Mouse (Mus musculus) E14TG2a.4 (cell line): Measurements from ENCODE around the gene Miga2.

Experiments
- H3K27me3 ChIP-seq: 2 replicates; pipeline ENCODE4 v1.6.1; 2014; ENCODE audit warnings: low read length, control low read depth; ENCODE audit not compliant: insufficient read depth
- H3K36me3 ChIP-seq: 2 replicates; pipeline ENCODE4 v1.6.1; 2014; ENCODE audit warnings: low read length, control low read depth; ENCODE audit not compliant: insufficient read depth
- H3K4me1 ChIP-seq: replicated peaks from 2 replicates; pipeline ENCODE4 v1.6.1; 2014; ENCODE audit warnings: low read depth, low read length, control low read depth
- H3K4me3 ChIP-seq: replicated peaks from 2 replicates; pipeline ENCODE4 v1.5.1; 2014; ENCODE audit warnings: mild to moderate bottlenecking, low read length
- H3K9me3 ChIP-seq: 2 replicates; pipeline ENCODE4 v1.6.1; 2014; ENCODE audit warnings: low read length, control low read depth
- CTCF ChIP-seq: conservative IDR thresholded peaks from 2 replicates; pipeline ENCODE4 v1.5.1; 2014; ENCODE audit warnings: low read length
- NANOG ChIP-seq: IDR thresholded peaks from 2 replicates; pipeline ENCODE4 v1.6.1; 2014; ENCODE audit warnings: borderline replicate concordance, low read length, mixed read lengths
- POU5F1 ChIP-seq: IDR thresholded peaks from 2 replicates; pipeline ENCODE4 v1.6.1; 2014; ENCODE audit warnings: low read length, borderline replicate concordance

The Miga2 gene

GRCm38 (mm10) chr2:30355861-30356260 lies 8.2 kb upstream of the Miga2 start:
- Histone ChIP-seq H3K4me3 (no peak overlapping the region), H3K9me3 (no peaks in the 10 kb centered on the region), H3K4me1 (peaks cover 61% of the 10 kb centered on the region), H3K27me3 (no peaks in the 10 kb centered on the region), H3K36me3 (peaks cover 49% of the 10 kb centered on the region)
- TF ChIP-seq CTCF = no peak
- no peak for TF ChIP-seq POU5F1
- no peak for TF ChIP-seq NANOG

GRCm38 (mm10) chr2:30356266-30356665 lies 7.8 kb upstream of the Miga2 start:
- Histone ChIP-seq H3K27me3 (no peaks in the 10 kb centered on the region), H3K4me3 (0 out of 2 replicates have a peak overlapping the region, but pooled peaks have one; percentile 1), H3K36me3 (peaks cover 45% of the 10 kb centered on the region), H3K4me1 (peaks cover 58% of the 10 kb centered on the region), H3K9me3 (no peaks in the 10 kb centered on the region)
- TF ChIP-seq CTCF (no peak), POU5F1 (no peak), NANOG (no peak)

DNA sequence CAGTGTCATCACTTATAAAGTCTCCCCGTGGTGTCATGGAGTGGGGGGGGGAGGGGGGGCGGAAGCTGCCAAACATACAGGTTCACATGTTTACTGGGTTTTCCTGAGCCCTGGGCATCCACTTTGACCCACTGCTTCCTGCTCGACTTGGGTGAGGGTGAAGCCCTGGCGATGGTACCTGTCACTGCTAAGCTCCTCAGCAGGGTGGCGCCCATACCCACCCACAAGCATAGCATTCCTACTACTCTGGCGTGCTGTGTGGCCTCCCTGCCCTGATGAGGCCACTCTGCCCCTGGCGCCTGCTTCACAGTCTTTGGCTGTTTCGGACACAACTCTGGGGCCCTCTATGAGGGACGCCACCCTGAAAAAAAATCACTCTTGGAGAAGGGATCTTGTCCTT lies 7.1 kb upstream of the Miga2 start:
- Histone ChIP-seq H3K36me3 (peaks cover 45% of the 10 kb centered on the region), H3K4me1 (peaks cover 58% of the 10 kb centered on the region), H3K9me3 (no peaks in the 10 kb centered on the region), H3K27me3 (no peaks in the 10 kb centered on the region), H3K4me3 (no peak overlapping the region)
- TF ChIP-seq NANOG (no peak), CTCF (no peak), POU5F1 (no peak)

GRCm38 (mm10) chr2:30357552-30358510 lies 6.2 kb upstream of the Miga2 start:
- no peak for TF ChIP-seq NANOG
- no peak for TF ChIP-seq CTCF
- TF ChIP-seq POU5F1 = no peak
- Histone ChIP-seq H3K4me1 (peaks cover 52% of the 10 kb centered on the region), H3K36me3 (peaks cover 37% of the 10 kb centered on the region), H3K9me3 (peaks cover 3% of the 10 kb centered on the region), H3K27me3 (no peaks in the 10 kb centered on the region), H3K4me3 (peak overlapping the region; percentile 92)

DNA sequence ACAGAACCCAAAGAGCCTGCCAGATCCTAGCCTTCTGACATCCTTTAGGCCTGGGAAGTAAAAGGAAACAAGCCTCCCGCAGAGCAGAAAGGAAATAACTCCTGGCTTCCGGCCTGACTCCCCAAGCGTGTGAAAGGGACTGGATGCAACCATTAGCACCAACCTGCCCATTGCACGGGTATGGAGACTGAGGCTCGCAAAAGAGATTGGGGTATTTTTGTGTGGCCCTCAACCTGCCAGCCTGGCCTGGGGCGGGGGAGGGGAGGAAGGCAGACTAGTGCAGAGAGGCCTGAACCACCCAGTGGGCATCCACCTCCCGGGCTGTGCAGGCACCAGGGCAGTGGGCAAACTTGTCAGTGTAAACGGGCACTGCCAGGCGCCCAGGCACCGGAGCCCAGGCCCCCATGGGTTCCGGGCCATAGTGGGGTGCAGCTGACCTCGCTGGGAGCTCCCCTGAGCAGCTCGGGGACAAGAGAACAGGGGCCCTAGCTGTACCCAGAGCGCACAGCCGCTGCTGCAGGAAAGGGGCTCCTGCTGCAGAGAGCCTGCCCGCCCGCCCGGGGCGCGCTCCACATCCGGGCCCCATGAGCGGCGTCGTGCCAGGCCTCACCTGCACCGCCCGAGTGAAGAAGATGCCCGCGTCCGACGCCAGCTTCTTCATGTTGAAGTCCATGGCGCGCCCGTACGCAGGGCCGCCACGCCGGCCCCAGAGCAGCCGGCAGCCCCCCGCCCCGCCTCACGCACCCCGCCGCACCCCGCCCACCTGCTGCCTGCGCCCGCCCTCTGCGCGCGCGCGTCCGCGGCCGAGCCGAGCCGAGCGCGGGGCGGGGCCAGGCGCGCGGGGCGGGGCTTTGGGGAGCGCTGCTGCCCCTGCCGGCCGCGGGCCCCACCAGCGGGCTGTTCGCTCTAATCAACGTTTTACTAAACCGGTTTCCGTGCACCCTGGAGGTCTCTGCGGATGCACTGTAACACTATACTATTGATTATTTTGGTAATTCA lies 5.2 kb upstream of the Miga2 start, which contains the start of gene Sh3glb2:
Gene Sh3glb2, minus strand, starts transcription at position 805 of the 999 bp plus-strand sequence.
- H3K27me3 ChIP-seq = no peaks in the 10 kb centered on the region
- TF ChIP-seq POU5F1 (no peak), NANOG (no peak), CTCF (no peak)
- peak within 1 kb of the TSS; percentile 92 for H3K4me3 ChIP-seq
- H3K36me3 ChIP-seq = peaks cover 27% of the 10 kb centered on the region
- H3K4me1 ChIP-seq = peaks cover 57% of the 10 kb centered on the region
- H3K9me3 ChIP-seq = peaks cover 5% of the 10 kb centered on the region

- H3K27me3 ChIP-seq = no peaks in the 10 kb centered on the region
- no peak overlapping the region for H3K4me3 ChIP-seq
- peaks cover 5% of the 10 kb centered on the region for H3K9me3 ChIP-seq
- TF ChIP-seq CTCF = no peak
- no peak for TF ChIP-seq POU5F1
- no peak for TF ChIP-seq NANOG
- peaks cover 58% of the 10 kb centered on the region for H3K4me1 ChIP-seq
- H3K36me3 ChIP-seq = peaks cover 16% of the 10 kb centered on the region
These were observed 3.4 kb upstream of the Miga2 start for GRCm38 (mm10) chr2:30360626-30361025.

DNA sequence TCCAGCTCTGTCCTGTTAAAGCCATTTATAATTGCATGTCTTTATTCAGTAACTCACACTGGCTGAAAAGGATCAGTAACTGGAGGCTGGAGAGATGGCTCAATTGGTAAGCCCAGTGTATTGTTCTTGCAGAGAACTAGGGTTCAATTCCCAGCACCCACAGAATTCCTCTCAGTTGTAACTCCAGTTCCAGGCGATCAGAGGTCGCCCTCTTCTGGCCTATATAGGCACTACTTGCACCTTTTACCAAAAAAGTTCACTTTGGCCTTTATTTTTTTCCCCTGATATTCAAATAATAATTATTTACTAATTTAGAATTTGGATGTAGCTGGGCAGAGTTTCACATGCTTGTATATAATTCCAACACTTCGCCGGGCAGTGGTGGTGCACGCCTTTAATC lies 1.2 kb upstream of the Miga2 start:
- Histone ChIP-seq H3K4me1 (peaks cover 47% of the 10 kb centered on the region), H3K27me3 (no peaks in the 10 kb centered on the region), H3K4me3 (no peak overlapping the region), H3K9me3 (peaks cover 5% of the 10 kb centered on the region), H3K36me3 (peaks cover 26% of the 10 kb centered on the region)
- TF ChIP-seq NANOG (no peak), CTCF (peak; percentile 84)

DNA sequence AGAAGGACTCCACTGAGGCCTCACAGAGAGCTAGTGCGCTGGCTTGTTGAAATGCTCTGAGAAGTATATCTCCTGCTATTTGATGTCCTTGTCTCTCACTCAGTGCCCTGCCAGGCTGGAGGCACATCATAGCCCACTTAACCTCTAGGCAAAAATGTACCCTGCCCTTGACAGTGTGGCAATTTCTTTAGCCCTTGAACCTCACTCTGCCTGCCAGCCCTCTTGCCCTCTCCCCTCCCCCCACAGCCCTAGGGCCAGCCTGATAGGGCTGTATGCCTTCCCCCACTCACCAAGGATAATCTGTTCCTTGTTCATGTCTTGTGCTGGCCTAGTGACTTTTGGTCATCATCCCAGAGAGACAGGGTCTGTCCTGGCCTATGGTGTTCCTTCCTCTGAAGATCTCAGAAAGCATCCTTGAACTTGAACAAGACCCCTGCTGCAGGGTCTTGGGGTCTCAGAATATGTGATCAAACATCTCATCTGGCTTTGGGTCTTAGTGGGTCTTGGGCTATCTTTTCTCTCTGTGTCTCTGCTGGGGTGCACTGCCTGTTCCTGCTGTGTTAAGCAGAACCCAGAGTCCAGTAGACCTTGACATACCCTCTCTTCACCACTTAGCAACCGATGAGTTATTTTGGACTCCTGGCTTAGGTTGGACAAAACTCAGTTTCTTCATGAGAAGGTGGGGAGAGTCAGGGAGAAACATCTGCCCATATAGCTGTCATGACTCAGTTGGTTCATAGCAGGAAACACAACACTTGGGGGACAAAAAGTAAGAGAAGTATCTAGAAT lies 1.4 kb downstream of the Miga2 start:
- TF ChIP-seq NANOG = no peak
- no peak for TF ChIP-seq POU5F1
- no peak for TF ChIP-seq CTCF
- Histone ChIP-seq H3K27me3 (no peaks in the 10 kb centered on the region), H3K9me3 (peaks cover 5% of the 10 kb centered on the region), H3K36me3 (peaks cover 52% of the 10 kb centered on the region), H3K4me3 (peak overlapping the region; percentile 100), H3K4me1 (peaks cover 48% of the 10 kb centered on the region)
